Mouse (Mus musculus): Measurements from ENCODE around the gene Arid5b. TPM values are rescaled to one million over a fixed set of nuclear protein-coding genes. Genes with fewer than 3 reads are reported as not detected.

Arid5b gene
- polyA plus RNA-seq, 1 experiment from 2014 or later, result 10.6 TPM

- Histone ChIP-seq H3K9me3 (replicated peaks; ENCODE audit: control insufficient read depth, low read length) (no peaks in the 10 kb centered on the region), H3K4me2 (ENCODE audit: low read length) (no peak overlapping the region), H3K4me1 (ENCODE audit: control insufficient read depth, insufficient read depth, low read length) (no peaks in the 10 kb centered on the region), H3K4me3 (ENCODE audit: low read depth, low read length) (no peak overlapping the region), H3K27me3 (replicated peaks; ENCODE audit: control insufficient read depth, insufficient read depth, low read length) (no peaks in the 10 kb centered on the region), H3K9ac (ENCODE audit: low read length) (no peak overlapping the region), H3K27ac (ENCODE audit: low read depth, low read length) (no peak overlapping the region), H3K36me3 (ENCODE audit: control insufficient read depth, insufficient read depth, low read length) (peaks cover 27% of the 10 kb centered on the region)
- DNase-seq (ENCODE audit: low spot score), result no peak
- no peak for ATAC-seq
- WGBS, result 92% methylated on average over 19 of the region's 19 CpGs
These were observed 180.5 kb downstream of the Arid5b start for GRCm38 (mm10) chr10:68097821-68098675.

DNA sequence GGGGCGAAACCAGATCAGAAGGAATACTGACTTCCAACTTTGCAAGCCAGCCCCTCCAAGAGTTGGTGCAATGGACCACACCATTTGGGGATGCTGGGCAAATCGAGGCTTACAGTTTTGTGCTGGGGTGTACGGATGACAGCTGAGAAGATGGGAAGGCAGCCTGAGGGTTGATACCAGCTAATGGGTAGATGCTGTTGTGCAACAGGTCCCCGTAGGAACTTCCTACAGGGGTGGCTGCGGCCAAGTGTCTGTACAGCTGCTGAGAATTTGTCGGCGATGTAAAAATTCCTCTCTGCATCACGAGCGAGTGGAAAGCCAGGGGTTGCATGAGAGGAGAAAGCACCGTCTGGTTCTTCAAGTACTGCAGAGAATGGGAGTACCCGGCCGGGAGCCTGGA is 182.1 kb downstream of the Arid5b start:
- ATAC-seq (no peak), DNase-seq (ENCODE audit: low spot score) (no peak)
- no peaks in the 10 kb centered on the region for H3K27me3 ChIP-seq (replicated peaks; ENCODE audit: control insufficient read depth, insufficient read depth, low read length)
- no peak overlapping the region for H3K9ac ChIP-seq (ENCODE audit: low read length)
- 97% methylated on average over 12 of the region's 12 CpGs for WGBS
- H3K36me3 ChIP-seq (ENCODE audit: control insufficient read depth, insufficient read depth, low read length), result peaks cover 27% of the 10 kb centered on the region
- H3K4me2 ChIP-seq (ENCODE audit: low read length), result no peak overlapping the region
- H3K4me3 ChIP-seq (ENCODE audit: low read depth, low read length), result no peak overlapping the region
- no peak overlapping the region for H3K27ac ChIP-seq (ENCODE audit: low read depth, low read length)
- no peaks in the 10 kb centered on the region for H3K9me3 ChIP-seq (replicated peaks; ENCODE audit: control insufficient read depth, low read length)
- H3K4me1 ChIP-seq (ENCODE audit: control insufficient read depth, insufficient read depth, low read length), result no peaks in the 10 kb centered on the region

DNA sequence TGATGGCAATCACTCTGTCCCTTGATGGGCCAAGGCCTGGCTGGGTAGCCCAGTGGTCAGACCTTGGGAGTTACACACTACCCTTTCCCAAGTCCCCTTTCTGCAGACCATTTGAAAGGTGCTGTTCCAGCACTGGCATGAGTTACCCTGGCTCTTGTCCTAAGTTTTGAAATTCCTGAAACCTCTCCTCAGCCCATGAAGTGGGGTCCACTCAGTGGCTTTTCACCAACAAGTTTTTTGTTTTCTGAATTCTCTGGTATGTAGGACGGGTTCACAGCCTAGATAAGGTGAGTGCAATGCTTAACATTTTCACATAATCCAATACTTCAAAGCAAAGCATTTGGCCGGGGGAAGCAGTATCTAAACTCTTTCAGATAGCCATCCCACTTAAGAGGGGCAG is 183.4 kb downstream of the Arid5b start:
- no peak overlapping the region for H3K4me2 ChIP-seq (ENCODE audit: low read length)
- WGBS, result 90% methylated on average over 2 of the region's 2 CpGs
- no peak overlapping the region for H3K4me3 ChIP-seq (ENCODE audit: low read depth, low read length)
- no peak overlapping the region for H3K9ac ChIP-seq (ENCODE audit: low read length)
- ATAC-seq, result no peak
- no peaks in the 10 kb centered on the region for H3K27me3 ChIP-seq (replicated peaks; ENCODE audit: control insufficient read depth, insufficient read depth, low read length)
- H3K36me3 ChIP-seq (ENCODE audit: control insufficient read depth, insufficient read depth, low read length), result peaks cover 19% of the 10 kb centered on the region
- H3K4me1 ChIP-seq (ENCODE audit: control insufficient read depth, insufficient read depth, low read length), result no peaks in the 10 kb centered on the region
- no peak for DNase-seq (ENCODE audit: low spot score)
- H3K9me3 ChIP-seq (replicated peaks; ENCODE audit: control insufficient read depth, low read length), result no peaks in the 10 kb centered on the region
- H3K27ac ChIP-seq (ENCODE audit: low read depth, low read length), result no peak overlapping the region

GRCm38 (mm10) chr10:68093496-68093895 is 185.0 kb downstream of the Arid5b start:
- Histone ChIP-seq H3K36me3 (ENCODE audit: control insufficient read depth, insufficient read depth, low read length) (peaks cover 19% of the 10 kb centered on the region), H3K9me3 (replicated peaks; ENCODE audit: control insufficient read depth, low read length) (no peaks in the 10 kb centered on the region), H3K4me3 (ENCODE audit: low read depth, low read length) (no peak overlapping the region), H3K27ac (ENCODE audit: low read depth, low read length) (no peak overlapping the region), H3K4me2 (ENCODE audit: low read length) (no peak overlapping the region), H3K4me1 (ENCODE audit: control insufficient read depth, insufficient read depth, low read length) (no peaks in the 10 kb centered on the region), H3K9ac (ENCODE audit: low read length) (no peak overlapping the region), H3K27me3 (replicated peaks; ENCODE audit: control insufficient read depth, insufficient read depth, low read length) (no peaks in the 10 kb centered on the region)
- ATAC-seq (no peak), DNase-seq (ENCODE audit: low spot score) (no peak)
- WGBS, result 53% methylated on average over 3 of the region's 3 CpGs

DNA sequence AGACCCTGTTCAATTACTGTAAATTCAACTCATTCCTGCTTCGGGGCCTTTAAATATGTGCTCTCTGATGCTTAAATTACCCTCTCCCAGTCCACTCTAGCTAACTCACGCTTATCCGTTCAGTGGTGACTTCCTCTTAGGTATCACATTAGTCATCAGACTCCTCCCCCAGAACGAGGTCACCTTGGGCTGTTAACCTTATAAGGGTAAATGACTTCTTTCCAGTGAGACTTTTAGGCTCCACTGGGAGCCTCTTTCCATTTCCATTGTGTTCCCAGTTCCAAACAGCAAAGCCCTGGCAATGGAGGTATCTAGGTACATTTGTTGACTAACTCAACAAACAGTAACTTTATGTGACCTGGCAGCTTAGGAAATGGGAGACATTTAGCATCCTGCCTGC is 186.7 kb downstream of the Arid5b start:
- 97% methylated on average over 4 of the region's 4 CpGs for WGBS
- DNase-seq (ENCODE audit: low spot score), result no peak
- Histone ChIP-seq H3K9me3 (replicated peaks; ENCODE audit: control insufficient read depth, low read length) (no peaks in the 10 kb centered on the region), H3K4me3 (ENCODE audit: low read depth, low read length) (no peak overlapping the region), H3K36me3 (ENCODE audit: control insufficient read depth, insufficient read depth, low read length) (peaks cover 8% of the 10 kb centered on the region; the same call in 1 of the 2 replicates), H3K9ac (ENCODE audit: low read length) (no peak overlapping the region), H3K4me1 (ENCODE audit: control insufficient read depth, insufficient read depth, low read length) (no peaks in the 10 kb centered on the region), H3K4me2 (ENCODE audit: low read length) (no peak overlapping the region), H3K27me3 (replicated peaks; ENCODE audit: control insufficient read depth, insufficient read depth, low read length) (no peaks in the 10 kb centered on the region), H3K27ac (ENCODE audit: low read depth, low read length) (no peak overlapping the region)
- ATAC-seq, result no peak

- Histone ChIP-seq H3K4me1 (ENCODE audit: control insufficient read depth, insufficient read depth, low read length) (no peaks in the 10 kb centered on the region), H3K4me2 (ENCODE audit: low read length) (no peak overlapping the region), H3K9me3 (replicated peaks; ENCODE audit: control insufficient read depth, low read length) (no peaks in the 10 kb centered on the region), H3K27me3 (replicated peaks; ENCODE audit: control insufficient read depth, insufficient read depth, low read length) (no peaks in the 10 kb centered on the region), H3K36me3 (ENCODE audit: control insufficient read depth, insufficient read depth, low read length) (peaks cover under 1% of the 10 kb centered on the region; the same call in 1 of the 2 replicates), H3K27ac (ENCODE audit: low read depth, low read length) (no peak overlapping the region), H3K4me3 (ENCODE audit: low read depth, low read length) (no peak overlapping the region), H3K9ac (ENCODE audit: low read length) (no peak overlapping the region)
- 91% methylated on average over 11 of the region's 11 CpGs for WGBS
- no peak for DNase-seq (ENCODE audit: low spot score)
- ATAC-seq, result no peak
These were observed 187.5 kb downstream of the Arid5b start for GRCm38 (mm10) chr10:68091011-68091410.

- Histone ChIP-seq H3K27ac (ENCODE audit: low read depth, low read length) (no peak overlapping the region), H3K4me2 (ENCODE audit: low read length) (no peak overlapping the region), H3K4me1 (ENCODE audit: control insufficient read depth, insufficient read depth, low read length) (no peaks in the 10 kb centered on the region), H3K27me3 (replicated peaks; ENCODE audit: control insufficient read depth, insufficient read depth, low read length) (no peaks in the 10 kb centered on the region), H3K9ac (ENCODE audit: low read length) (no peak overlapping the region), H3K36me3 (ENCODE audit: control insufficient read depth, insufficient read depth, low read length) (no peaks in the 10 kb centered on the region), H3K9me3 (replicated peaks; ENCODE audit: control insufficient read depth, low read length) (no peaks in the 10 kb centered on the region), H3K4me3 (ENCODE audit: low read depth, low read length) (no peak overlapping the region)
- ATAC-seq (no peak), DNase-seq (ENCODE audit: low spot score) (no peak)
- WGBS, result 89% methylated on average over 3 of the region's 3 CpGs
These were observed 188.0 kb downstream of the Arid5b start for GRCm38 (mm10) chr10:68090544-68090943.

GRCm38 (mm10) chr10:68090197-68090535 is 188.4 kb downstream of the Arid5b start:
- ATAC-seq (no peak), DNase-seq (ENCODE audit: low spot score) (no peak)
- Histone ChIP-seq H3K27ac (ENCODE audit: low read depth, low read length) (no peak overlapping the region), H3K36me3 (ENCODE audit: control insufficient read depth, insufficient read depth, low read length) (no peaks in the 10 kb centered on the region), H3K4me1 (ENCODE audit: control insufficient read depth, insufficient read depth, low read length) (no peaks in the 10 kb centered on the region), H3K4me3 (ENCODE audit: low read depth, low read length) (no peak overlapping the region), H3K4me2 (ENCODE audit: low read length) (no peak overlapping the region), H3K9ac (ENCODE audit: low read length) (no peak overlapping the region), H3K9me3 (replicated peaks; ENCODE audit: control insufficient read depth, low read length) (no peaks in the 10 kb centered on the region), H3K27me3 (replicated peaks; ENCODE audit: control insufficient read depth, insufficient read depth, low read length) (no peaks in the 10 kb centered on the region)
- 75% methylated on average over 4 of the region's 4 CpGs for WGBS

DNA sequence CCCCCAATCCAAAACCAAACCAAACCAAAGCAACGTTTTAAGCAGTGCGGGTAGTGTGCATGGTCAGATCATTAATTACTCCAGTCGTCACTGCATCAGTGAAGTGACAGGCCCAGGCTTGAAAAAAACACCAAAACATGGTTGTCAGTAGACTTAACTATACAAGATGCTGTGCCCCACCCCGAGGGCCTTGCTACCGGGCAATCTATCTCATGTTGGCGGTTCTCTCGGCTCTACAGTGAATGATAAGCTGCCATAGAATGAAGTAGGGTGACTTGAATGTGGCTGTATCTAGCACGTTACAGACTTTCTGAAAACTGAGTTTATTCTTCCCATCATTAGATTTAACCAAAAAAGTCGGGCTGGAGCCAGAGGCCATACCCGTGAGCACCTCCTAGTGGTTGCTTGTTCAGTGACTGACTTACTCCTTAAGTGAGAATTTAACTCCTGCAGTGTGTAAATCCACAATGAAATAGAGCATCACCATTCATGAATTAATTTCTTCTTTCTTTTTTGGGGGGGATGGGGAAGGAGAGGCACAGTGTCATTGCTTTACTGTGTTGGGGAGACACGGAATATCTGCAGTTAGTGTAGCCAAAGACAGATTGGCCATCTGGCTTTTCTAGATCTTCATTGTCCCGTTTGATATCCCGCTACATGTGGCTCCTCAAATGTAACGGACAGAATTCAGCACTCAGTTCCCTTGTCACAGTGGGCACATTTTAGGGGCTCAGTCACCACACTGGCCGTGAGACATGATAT is 188.9 kb downstream of the Arid5b start:
- Histone ChIP-seq H3K27ac (ENCODE audit: low read depth, low read length) (no peak overlapping the region), H3K9me3 (replicated peaks; ENCODE audit: control insufficient read depth, low read length) (no peaks in the 10 kb centered on the region), H3K4me1 (ENCODE audit: control insufficient read depth, insufficient read depth, low read length) (no peaks in the 10 kb centered on the region), H3K27me3 (replicated peaks; ENCODE audit: control insufficient read depth, insufficient read depth, low read length) (no peaks in the 10 kb centered on the region), H3K9ac (ENCODE audit: low read length) (no peak overlapping the region), H3K4me2 (ENCODE audit: low read length) (no peak overlapping the region), H3K36me3 (ENCODE audit: control insufficient read depth, insufficient read depth, low read length) (no peaks in the 10 kb centered on the region), H3K4me3 (ENCODE audit: low read depth, low read length) (no peak overlapping the region)
- no peak for ATAC-seq
- WGBS, result 77% methylated on average over 15 of the region's 15 CpGs
- no peak for DNase-seq (ENCODE audit: low spot score)

Measured in forebrain, embryonic 14.5 days (tissue).